Mouse (Mus musculus): Measurements from ENCODE around the gene Dnajc30. TPM values are rescaled to one million over a fixed set of nuclear protein-coding genes. Genes with fewer than 3 reads are reported as not detected.
"Not testable (repeated sequence)": the region's sequence is repeated elsewhere in the genome, so short reads cannot be mapped to it uniquely, and the experiment has no call there.

The Dnajc30 gene
- polyA plus RNA-seq, 1 experiment from 2014 or later = 25.0 TPM

DNA sequence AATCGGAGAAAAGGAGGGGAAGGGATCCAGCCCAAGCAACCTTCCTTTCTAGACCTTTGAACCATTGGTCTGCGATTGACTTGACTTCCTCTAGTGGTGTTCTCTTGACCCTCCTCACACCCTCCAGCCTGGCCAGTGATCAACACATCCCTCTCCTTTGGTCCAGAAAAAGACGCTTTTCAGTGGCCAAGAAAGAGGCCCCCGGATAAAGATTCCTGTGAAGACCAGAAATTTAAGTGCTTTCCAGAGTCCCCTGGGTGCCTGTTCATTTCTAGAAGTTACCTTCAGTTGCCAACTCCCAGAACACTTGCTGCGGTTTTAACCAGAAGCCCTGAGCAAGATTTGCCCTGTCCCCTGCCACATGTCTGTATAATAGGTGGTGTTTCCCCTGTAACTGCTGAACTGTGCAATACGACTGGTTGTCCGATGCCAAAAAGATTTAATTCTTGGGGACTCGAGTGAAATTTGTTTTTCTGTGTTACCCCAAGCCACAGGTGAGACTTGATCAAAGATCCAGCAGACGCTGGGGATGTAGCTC, 976 bp downstream of the Dnajc30 start, which contains the start of gene Bud23:
Bud23 (minus strand) TSS at position 51 of the 538 bp plus-strand sequence.
- H3K27ac ChIP-seq (ENCODE audit: poor library complexity, severe bottlenecking); ATAC-seq (ENCODE audit: insufficient number of reproducible peaks, low FRiP score): not testable (repeated sequence)
- WGBS = 70% methylated on average over 9 of the region's 9 CpGs

DNA sequence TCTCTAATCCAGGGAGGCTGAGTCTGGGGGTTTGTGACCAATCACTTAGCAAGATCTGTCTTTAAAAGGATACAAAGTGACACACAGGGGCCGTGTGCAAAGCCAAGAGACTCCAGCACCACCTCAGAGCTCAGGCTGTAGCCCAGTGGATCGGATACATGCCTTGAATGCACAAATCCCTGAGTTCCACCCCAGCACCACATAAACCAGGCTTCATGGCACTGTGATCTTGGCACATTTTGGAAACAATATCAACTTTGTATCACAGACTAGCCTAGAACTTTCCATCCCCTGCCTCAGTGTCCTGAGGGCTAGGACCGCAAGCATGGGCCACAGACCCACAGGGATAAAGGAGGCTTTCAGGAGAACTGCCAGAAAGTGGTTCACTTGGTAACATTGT, 2.0 kb downstream of the Dnajc30 start:
- WGBS = 89% methylated on average over 3 of the region's 3 CpGs
- Histone ChIP-seq H3K9me3 (replicated peaks) (no peaks in the 10 kb centered on the region), H3K27me3 (replicated peaks) (no peaks in the 10 kb centered on the region), H3K27ac (ENCODE audit: poor library complexity, severe bottlenecking) (no peak overlapping the region), H3K4me1 (replicated peaks) (peaks cover 21% of the 10 kb centered on the region), H3K4me3 (no peak overlapping the region), H3K36me3 (peaks cover 37% of the 10 kb centered on the region), H3K9ac (no peak overlapping the region), H3K4me2 (no peak overlapping the region)
- no peak for ATAC-seq (ENCODE audit: insufficient number of reproducible peaks, low FRiP score)

More for the DNA sequence above, 976 bp downstream of the Dnajc30 start, which contains the start of gene Bud23:
- not testable (repeated sequence) for H3K9me3 ChIP-seq (replicated peaks); H3K27me3 ChIP-seq (replicated peaks)
- H3K4me2 ChIP-seq = peak within 1 kb of the TSS; percentile 94
- peaks cover 47% of the 10 kb centered on the region for H3K36me3 ChIP-seq
- peak within 1 kb of the TSS; percentile 94 for H3K4me3 ChIP-seq
- H3K4me1 ChIP-seq (replicated peaks) = peaks cover 21% of the 10 kb centered on the region
- H3K9ac ChIP-seq = peak within 1 kb of the TSS; percentile 91

DNA sequence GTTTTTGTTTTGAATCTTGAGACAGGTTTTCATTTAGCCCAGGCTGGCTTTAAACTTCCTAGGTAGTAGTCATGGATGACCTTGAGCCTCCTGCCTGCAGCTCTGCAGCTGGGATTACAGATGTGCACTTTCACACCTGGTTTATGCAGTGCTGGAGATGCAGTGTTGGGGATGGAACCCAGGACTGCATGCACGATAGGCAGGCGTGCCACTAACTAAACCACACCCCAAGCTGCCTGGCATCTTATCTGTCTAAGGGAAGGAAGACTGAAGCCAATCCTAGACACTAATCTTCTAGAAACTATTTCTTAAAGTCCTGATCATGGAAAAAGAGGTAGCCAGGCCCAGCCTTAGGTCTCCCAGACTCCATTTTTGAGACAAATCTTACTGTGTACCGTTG, 6.4 kb downstream of the Dnajc30 start:
- Histone ChIP-seq H3K4me3 (no peak overlapping the region), H3K36me3 (peaks cover 30% of the 10 kb centered on the region), H3K27ac (ENCODE audit: poor library complexity, severe bottlenecking) (no peak overlapping the region), H3K9ac (no peak overlapping the region), H3K4me2 (no peak overlapping the region), H3K9me3 (replicated peaks) (no peaks in the 10 kb centered on the region), H3K27me3 (replicated peaks) (no peaks in the 10 kb centered on the region), H3K4me1 (replicated peaks) (peaks cover 12% of the 10 kb centered on the region)
- no peak for ATAC-seq (ENCODE audit: insufficient number of reproducible peaks, low FRiP score)
- WGBS = 71% methylated on average over 3 of the region's 3 CpGs

DNA sequence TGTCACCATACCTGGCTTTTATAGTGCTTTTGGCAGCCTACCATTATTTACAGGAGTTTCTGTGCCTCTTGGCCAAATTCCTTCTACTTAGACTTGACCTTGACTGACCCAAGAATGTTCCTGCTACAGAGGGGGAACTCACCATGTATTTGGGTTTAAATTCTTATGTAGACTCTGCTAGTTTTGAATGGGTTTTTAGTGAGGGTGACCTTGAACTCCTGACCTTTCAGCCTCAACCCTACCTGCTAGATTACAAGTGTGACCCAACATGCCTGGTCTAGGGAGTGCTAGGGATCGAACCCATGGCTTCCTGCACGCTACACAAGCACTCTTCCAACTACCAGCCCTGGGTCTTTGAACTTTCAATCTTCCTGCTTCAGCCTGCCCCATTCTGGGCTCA, 8.1 kb downstream of the Dnajc30 start:
- Histone ChIP-seq H3K4me2 (no peak overlapping the region), H3K27me3 (replicated peaks) (no peaks in the 10 kb centered on the region), H3K4me1 (replicated peaks) (peaks cover 10% of the 10 kb centered on the region), H3K27ac (ENCODE audit: poor library complexity, severe bottlenecking) (no peak overlapping the region), H3K36me3 (peaks cover 16% of the 10 kb centered on the region; the same call in 1 of the 2 replicates), H3K9ac (no peak overlapping the region), H3K4me3 (no peak overlapping the region), H3K9me3 (replicated peaks) (no peaks in the 10 kb centered on the region)
- no peak for ATAC-seq (ENCODE audit: insufficient number of reproducible peaks, low FRiP score)
- WGBS = 82% methylated on average over 2 of the region's 2 CpGs

DNA sequence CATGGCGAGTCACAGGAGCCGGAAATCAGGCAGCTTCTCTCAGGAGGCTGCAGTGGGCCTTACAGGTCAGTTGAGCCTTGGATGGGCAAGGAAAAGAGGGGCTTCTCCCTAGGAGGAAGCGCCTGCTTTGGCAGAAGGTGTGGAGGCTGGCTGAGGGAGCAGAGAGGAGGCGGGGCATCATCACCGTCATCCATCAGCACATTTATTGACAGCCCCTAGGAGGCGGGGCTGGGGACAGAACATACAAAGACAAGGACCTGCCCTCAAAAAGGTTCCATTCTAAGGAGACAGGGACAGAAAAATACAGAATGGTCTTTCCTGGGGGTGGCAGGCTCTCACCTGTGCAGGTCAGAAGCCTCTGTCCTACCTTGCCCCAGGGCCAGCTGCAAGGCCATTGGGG, 8.7 kb downstream of the Dnajc30 start:
- no peak overlapping the region for H3K27ac ChIP-seq (ENCODE audit: poor library complexity, severe bottlenecking)
- WGBS = 57% methylated on average over 6 of the region's 6 CpGs
- H3K36me3 ChIP-seq = peaks cover 10% of the 10 kb centered on the region; the same call in 1 of the 2 replicates
- no peak overlapping the region for H3K4me3 ChIP-seq
- H3K4me2 ChIP-seq = no peak overlapping the region
- H3K9me3 ChIP-seq (replicated peaks) = no peaks in the 10 kb centered on the region
- peaks cover 14% of the 10 kb centered on the region for H3K4me1 ChIP-seq (replicated peaks)
- ATAC-seq (ENCODE audit: insufficient number of reproducible peaks, low FRiP score) = no peak
- no peaks in the 10 kb centered on the region for H3K27me3 ChIP-seq (replicated peaks)
- H3K9ac ChIP-seq = no peak overlapping the region

GRCm38 (mm10) chr5:135073349-135074150, 9.5 kb downstream of the Dnajc30 start:
- Histone ChIP-seq H3K4me1 (replicated peaks) (peaks cover 16% of the 10 kb centered on the region), H3K27me3 (replicated peaks) (no peaks in the 10 kb centered on the region), H3K27ac (ENCODE audit: poor library complexity, severe bottlenecking) (no peak overlapping the region), H3K4me2 (peak overlapping the region; percentile 38), H3K9ac (peak overlapping the region; percentile 60; the same call in 1 of the 2 replicates), H3K9me3 (replicated peaks) (no peaks in the 10 kb centered on the region), H3K4me3 (no peak overlapping the region), H3K36me3 (peaks cover 4% of the 10 kb centered on the region; the same call in 1 of the 2 replicates)
- no peak for ATAC-seq (ENCODE audit: insufficient number of reproducible peaks, low FRiP score)
- 29% methylated on average over 24 of the region's 26 CpGs for WGBS

GRCm38 (mm10) chr5:135075655-135076054, 11.7 kb downstream of the Dnajc30 start:
- 64% methylated on average over 4 of the region's 4 CpGs for WGBS
- no peak overlapping the region for H3K4me3 ChIP-seq
- peaks cover 4% of the 10 kb centered on the region; the same call in 1 of the 2 replicates for H3K36me3 ChIP-seq
- ATAC-seq (ENCODE audit: insufficient number of reproducible peaks, low FRiP score) = no peak
- no peak overlapping the region for H3K27ac ChIP-seq (ENCODE audit: poor library complexity, severe bottlenecking)
- H3K9me3 ChIP-seq (replicated peaks) = no peaks in the 10 kb centered on the region
- no peak overlapping the region for H3K4me2 ChIP-seq
- H3K9ac ChIP-seq = no peak overlapping the region
- H3K27me3 ChIP-seq (replicated peaks) = peaks cover 9% of the 10 kb centered on the region
- H3K4me1 ChIP-seq (replicated peaks) = peaks cover 17% of the 10 kb centered on the region

DNA sequence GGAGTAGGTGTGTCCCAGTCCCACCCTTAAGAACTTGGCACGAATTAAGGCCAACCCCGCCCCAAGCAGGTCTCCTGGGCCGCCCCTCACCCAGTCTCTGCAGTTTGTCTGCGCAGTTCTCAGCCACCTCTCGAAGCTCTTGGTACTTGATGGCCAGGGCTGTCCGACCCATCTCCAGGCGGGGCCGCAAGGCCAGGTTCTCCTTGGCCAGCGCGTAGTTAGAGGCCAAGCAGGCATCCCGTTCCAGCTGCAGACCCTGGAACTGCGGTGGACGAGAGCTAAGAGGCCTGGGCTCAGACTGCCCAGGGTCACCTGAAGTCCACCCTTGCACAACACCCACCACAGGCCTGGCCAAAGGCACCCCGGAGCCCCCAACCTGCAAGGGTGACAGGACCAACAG, 12.4 kb downstream of the Dnajc30 start:
- Histone ChIP-seq H3K27ac (ENCODE audit: poor library complexity, severe bottlenecking) (no peak overlapping the region), H3K36me3 (peaks cover 4% of the 10 kb centered on the region; the same call in 1 of the 2 replicates), H3K4me1 (replicated peaks) (peaks cover 17% of the 10 kb centered on the region), H3K4me2 (no peak overlapping the region), H3K9ac (no peak overlapping the region), H3K9me3 (replicated peaks) (no peaks in the 10 kb centered on the region), H3K4me3 (no peak overlapping the region), H3K27me3 (replicated peaks) (peaks cover 12% of the 10 kb centered on the region)
- ATAC-seq (ENCODE audit: insufficient number of reproducible peaks, low FRiP score) = no peak
- 86% methylated on average over 14 of the region's 14 CpGs for WGBS

DNA sequence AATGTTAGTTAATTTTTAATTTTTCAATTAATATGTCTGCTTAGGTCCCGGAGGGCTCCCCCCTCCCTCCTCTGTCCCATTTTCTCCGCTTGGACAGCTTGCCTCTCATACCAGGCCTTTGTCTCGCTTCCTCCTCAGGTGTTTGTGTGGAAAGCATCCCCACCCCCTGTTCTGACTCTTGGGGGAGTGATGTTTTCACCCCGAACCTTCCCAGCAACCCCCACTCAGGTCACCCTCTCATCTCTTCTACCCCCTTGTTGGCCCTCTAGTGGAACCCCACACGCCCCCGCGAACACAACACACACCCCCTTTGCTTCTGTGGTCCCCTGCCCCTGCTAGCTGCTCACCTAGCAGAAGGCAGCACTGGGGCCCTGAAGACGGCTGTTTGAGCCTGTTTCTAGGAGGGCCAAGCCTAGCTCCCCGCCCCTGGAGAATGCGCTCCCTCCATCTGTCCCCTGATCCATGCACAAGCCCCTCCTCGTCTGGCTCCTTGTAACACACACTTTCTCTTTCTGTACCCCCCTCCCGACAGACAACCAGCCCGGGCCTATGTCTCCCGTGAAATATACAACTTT, 13.0 kb downstream of the Dnajc30 start:
- Histone ChIP-seq H3K4me3 (peak overlapping the region; percentile 87), H3K9ac (peak overlapping the region; percentile 97), H3K36me3 (peaks cover 4% of the 10 kb centered on the region; the same call in 1 of the 2 replicates), H3K4me1 (replicated peaks) (peaks cover 17% of the 10 kb centered on the region), H3K9me3 (replicated peaks) (no peaks in the 10 kb centered on the region), H3K4me2 (peak overlapping the region; percentile 99), H3K27me3 (replicated peaks) (peaks cover 12% of the 10 kb centered on the region), H3K27ac (ENCODE audit: poor library complexity, severe bottlenecking) (no peak overlapping the region)
- ATAC-seq (ENCODE audit: insufficient number of reproducible peaks, low FRiP score) = no peak
- WGBS = 32% methylated on average over 14 of the region's 14 CpGs

DNA sequence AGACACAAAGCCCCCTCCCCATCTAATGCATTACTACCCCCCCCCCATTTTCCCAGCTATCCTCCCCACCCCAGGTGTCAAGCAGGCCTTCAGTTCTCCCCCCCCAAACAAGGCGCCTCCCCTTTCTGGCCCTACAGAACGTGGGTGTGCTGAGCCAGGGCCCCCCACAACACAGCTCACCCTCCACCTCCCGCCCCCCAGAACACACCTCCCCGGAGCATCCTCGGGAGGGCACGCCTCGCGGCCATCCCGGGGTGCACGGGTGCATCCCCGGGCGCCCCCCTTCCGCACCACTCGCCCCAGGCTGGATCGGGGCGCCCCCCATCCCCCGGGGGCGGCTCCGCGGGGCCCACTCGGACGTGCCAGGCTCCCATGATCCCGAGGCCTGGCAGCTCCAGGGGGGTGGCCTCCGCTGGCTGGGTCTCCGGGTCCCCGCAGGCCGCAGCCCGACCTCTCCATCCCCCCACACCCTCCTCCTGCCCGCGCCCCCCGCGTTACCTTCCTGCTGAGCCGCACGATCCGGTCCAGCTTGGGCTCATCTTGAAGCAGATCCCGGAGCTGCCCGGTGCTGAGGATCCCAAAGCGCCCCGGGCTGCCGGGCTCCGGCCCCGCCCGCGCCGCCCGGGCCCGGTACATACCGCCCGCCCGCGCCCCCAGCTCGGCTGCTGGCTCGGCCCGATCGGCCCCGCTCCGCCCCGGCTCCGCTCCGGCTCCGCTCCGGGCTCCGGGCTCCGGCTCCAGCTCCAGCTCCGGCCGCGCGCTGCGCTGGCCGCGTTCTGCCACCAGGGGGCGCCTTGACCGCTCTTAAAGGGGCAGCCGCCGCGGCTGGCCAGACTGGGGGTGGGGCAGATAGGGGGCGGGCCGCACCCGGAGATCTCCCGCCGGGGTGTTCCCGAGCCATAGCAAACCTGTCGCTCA, 13.8 kb downstream of the Dnajc30 start, which contains the start of gene Vps37d:
Vps37d (minus strand) TSS at position 703 of the 918 bp plus-strand sequence.
- Histone ChIP-seq H3K4me2 (peak within 1 kb of the TSS; percentile 99), H3K4me3 (peak within 1 kb of the TSS; percentile 87), H3K9ac (peak within 1 kb of the TSS; percentile 97), H3K27ac (ENCODE audit: poor library complexity, severe bottlenecking) (no peak within 1 kb of the TSS), H3K9me3 (replicated peaks) (no peaks in the 10 kb centered on the region), H3K27me3 (replicated peaks) (peaks cover 12% of the 10 kb centered on the region), H3K4me1 (replicated peaks) (peaks cover 17% of the 10 kb centered on the region), H3K36me3 (no peaks in the 10 kb centered on the region)
- WGBS = 1% methylated on average over 79 of the region's 83 CpGs
- ATAC-seq (ENCODE audit: insufficient number of reproducible peaks, low FRiP score) = peak; percentile 87

All from heart, embryonic 12.5 days (tissue).